Mouse (Mus musculus) C2C12 (cell line): ENCODE results near the gene Limch1. TPM values are rescaled to one million over a fixed set of nuclear protein-coding genes. Genes with fewer than 3 reads are reported as not detected.

Experiments
- H3K27me3 ChIP-seq: one replicate; pipeline ENCODE4 v1.6.1; 2011; ENCODE audit not compliant: control insufficient read depth, insufficient read depth, insufficient read length
- H3K36me3 ChIP-seq: one replicate; pipeline ENCODE4 v1.6.1; 2011; ENCODE audit not compliant: control insufficient read depth, insufficient read depth
- H3K4me3 ChIP-seq: one replicate; pipeline ENCODE4 v1.5.1; 2011; ENCODE audit warnings: mild to moderate bottlenecking, control low read depth; ENCODE audit not compliant: poor library complexity, insufficient read depth, severe bottlenecking
- H3K79me2 ChIP-seq: one replicate; pipeline ENCODE4 v1.6.1; 2011; ENCODE audit not compliant: control insufficient read depth, insufficient read depth
- H3K79me3 ChIP-seq: one replicate; pipeline ENCODE4 v1.6.1; 2011; ENCODE audit warnings: low read depth, control low read depth
- H3ac ChIP-seq: one replicate; pipeline ENCODE3; 2011; ENCODE audit warnings: low read depth; ENCODE audit not compliant: control insufficient read depth, insufficient read length
- CEBPB ChIP-seq: IDR thresholded peaks from one replicate; pipeline ENCODE4 v1.6.1; 2011; ENCODE audit warnings: low read depth, mild to moderate bottlenecking, control low read depth, moderate library complexity
- CTCF ChIP-seq: IDR thresholded peaks from one replicate; pipeline ENCODE4 v1.5.1; 2011; ENCODE audit not compliant: control insufficient read depth, insufficient read depth, insufficient read length
- FOSL1 ChIP-seq: IDR thresholded peaks from one replicate; pipeline ENCODE4 v1.8.0; 2011; ENCODE audit warnings: mild to moderate bottlenecking, low read length; ENCODE audit not compliant: poor library complexity, insufficient read depth, severe bottlenecking
- MAX ChIP-seq: IDR thresholded peaks from one replicate; pipeline ENCODE4 v1.6.1; 2011; ENCODE audit warnings: mild to moderate bottlenecking, control low read depth
- MYOD1 ChIP-seq: IDR thresholded peaks from one replicate; pipeline ENCODE4 v1.6.1; 2011; ENCODE audit warnings: low read depth; ENCODE audit not compliant: control insufficient read depth, insufficient read length
- MYOG ChIP-seq: IDR thresholded peaks from one replicate; pipeline ENCODE4 v1.6.1; 2011; ENCODE audit not compliant: control insufficient read depth, insufficient read length; ENCODE audit errors: extremely low read depth
- USF1 ChIP-seq: IDR thresholded peaks from one replicate; pipeline ENCODE4 v1.6.1; 2011; ENCODE audit warnings: low read depth, mild to moderate bottlenecking, control low read depth, moderate library complexity
- polyA plus RNA-seq: library from polyadenylated mRNA; unstranded; fragments of >200 nt; fragmentation: generic; extraction: Trizol; gene quantifications from one replicate; pipeline ENCODE4 v1.2.1, GENCODE M21; 2012; ENCODE audit warnings: missing spikeins

Gene Limch1
- polyA plus RNA-seq, 1 experiment = not detected

DNA sequence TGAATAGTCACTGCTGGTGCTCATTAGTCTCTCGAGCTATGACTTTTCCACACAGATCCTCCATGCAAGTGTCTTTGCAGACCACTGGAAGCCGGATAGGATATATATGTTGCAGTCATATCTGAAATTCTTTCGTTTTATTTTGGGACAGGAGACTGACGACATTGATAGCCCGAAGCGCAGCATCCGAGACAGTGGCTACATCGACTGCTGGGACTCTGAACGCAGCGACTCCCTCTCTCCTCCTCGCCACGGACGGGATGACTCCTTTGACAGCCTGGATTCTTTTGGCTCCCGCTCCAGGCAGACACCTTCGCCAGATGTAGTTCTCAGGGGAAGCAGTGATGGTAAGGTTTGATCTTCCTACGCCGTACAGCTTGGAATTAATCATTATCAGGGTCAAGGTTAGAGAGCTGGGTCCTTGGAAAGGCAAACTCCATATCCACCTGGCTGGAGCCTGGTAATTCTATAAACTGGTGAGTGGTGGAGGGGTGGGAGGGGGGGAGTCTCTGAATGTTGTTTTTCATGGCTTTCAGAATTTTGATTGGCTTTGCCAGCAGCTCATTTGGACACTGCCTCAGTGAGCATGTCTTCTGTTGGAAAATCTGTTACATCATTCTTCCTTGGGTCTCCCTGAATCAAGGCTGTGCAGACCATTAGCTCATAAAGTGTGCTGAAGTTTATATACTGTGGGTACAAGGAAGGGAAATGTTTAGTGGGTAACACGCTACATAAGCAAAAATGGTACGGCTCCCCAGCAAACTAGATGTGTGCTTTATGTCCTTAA is 223.5 kb downstream of the Limch1 start:
- Histone ChIP-seq H3K36me3 (no peaks in the 10 kb centered on the region), H3K27me3 (peaks cover 5% of the 10 kb centered on the region), H3K79me3 (no peaks in the 10 kb centered on the region), H3ac (no peak overlapping the region), H3K79me2 (no peaks in the 10 kb centered on the region), H3K4me3 (no peak overlapping the region)
- TF ChIP-seq FOSL1 (no peak), CEBPB (no peak), USF1 (no peak), MYOD1 (no peak), MYOG (no peak), CTCF (no peak), MAX (no peak)

GRCm38 (mm10) chr5:66975621-66976020 is 230.0 kb downstream of the Limch1 start:
- Histone ChIP-seq H3K4me3 (no peak overlapping the region), H3K27me3 (peaks cover 7% of the 10 kb centered on the region), H3K36me3 (no peaks in the 10 kb centered on the region), H3K79me2 (no peaks in the 10 kb centered on the region), H3K79me3 (no peaks in the 10 kb centered on the region), H3ac (no peak overlapping the region)
- TF ChIP-seq MYOD1 = no peak
- TF ChIP-seq MAX = no peak
- no peak for TF ChIP-seq FOSL1
- no peak for TF ChIP-seq CTCF

DNA sequence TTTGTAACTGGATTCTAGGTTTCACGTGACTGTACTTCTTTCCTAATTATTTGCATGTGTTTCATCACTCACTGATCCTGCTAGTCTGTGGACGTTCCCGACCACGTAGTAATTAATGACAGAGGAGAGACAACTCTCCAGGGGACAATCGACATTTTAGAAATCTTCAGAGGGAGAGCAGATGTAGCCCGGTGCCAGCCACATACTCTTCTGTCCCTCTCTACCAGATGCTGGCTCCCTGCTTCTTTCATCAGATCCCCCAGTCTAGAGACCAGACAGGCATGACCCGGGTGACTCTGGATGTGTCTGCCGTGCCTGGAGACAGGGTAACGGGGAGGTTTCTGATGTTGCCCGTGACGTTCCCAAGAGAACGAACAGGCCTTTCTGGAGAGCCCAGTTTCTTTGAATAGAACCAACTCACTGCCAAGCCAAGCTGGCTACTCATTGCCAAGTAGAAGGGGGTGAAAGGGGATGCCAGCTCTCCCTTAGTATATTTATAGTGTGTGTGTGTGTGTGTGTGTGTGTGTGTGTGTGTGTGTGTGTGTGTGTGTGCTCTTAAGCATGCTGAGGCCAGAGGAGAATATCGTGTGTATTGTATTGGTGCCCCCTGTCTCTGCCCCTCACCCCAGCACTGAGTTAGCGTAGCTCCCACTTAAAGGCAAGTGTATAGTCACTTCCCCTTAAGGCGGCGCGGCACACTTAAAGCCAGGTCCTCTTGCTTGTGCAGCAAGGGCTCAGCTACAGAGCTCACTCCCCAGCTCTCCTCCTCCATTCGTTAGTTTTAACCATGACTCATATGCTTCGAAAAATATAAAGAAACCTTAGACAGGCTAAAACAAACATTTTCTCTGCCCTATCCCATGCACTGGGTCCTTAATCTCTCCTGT is 233.9 kb downstream of the Limch1 start:
- TF ChIP-seq FOSL1 = no peak
- no peak for TF ChIP-seq USF1
- TF ChIP-seq MYOG = no peak
- TF ChIP-seq MAX = no peak
- no peak for TF ChIP-seq CEBPB
- H3K79me3 ChIP-seq = no peaks in the 10 kb centered on the region
- no peak overlapping the region for H3ac ChIP-seq
- peaks cover 12% of the 10 kb centered on the region for H3K27me3 ChIP-seq
- H3K79me2 ChIP-seq = no peaks in the 10 kb centered on the region
- no peak overlapping the region for H3K4me3 ChIP-seq
- no peaks in the 10 kb centered on the region for H3K36me3 ChIP-seq

- Histone ChIP-seq H3ac (no peak overlapping the region), H3K79me3 (no peaks in the 10 kb centered on the region), H3K27me3 (peaks cover 8% of the 10 kb centered on the region), H3K79me2 (no peaks in the 10 kb centered on the region), H3K4me3 (no peak overlapping the region), H3K36me3 (no peaks in the 10 kb centered on the region)
- TF ChIP-seq CTCF (no peak), CEBPB (no peak), FOSL1 (no peak), MYOD1 (no peak), USF1 (no peak), MAX (no peak), MYOG (no peak)
These were observed 235.2 kb downstream of the Limch1 start for GRCm38 (mm10) chr5:66980862-66981261.

- H3K79me3 ChIP-seq = no peaks in the 10 kb centered on the region
- H3K4me3 ChIP-seq = no peak overlapping the region
- H3K79me2 ChIP-seq = no peaks in the 10 kb centered on the region
- H3K27me3 ChIP-seq = peaks cover 6% of the 10 kb centered on the region
- no peaks in the 10 kb centered on the region for H3K36me3 ChIP-seq
- no peak overlapping the region for H3ac ChIP-seq
- TF ChIP-seq FOSL1 = no peak
- TF ChIP-seq USF1 = no peak
- TF ChIP-seq MYOG = no peak
- TF ChIP-seq CEBPB = no peak
- TF ChIP-seq MAX = no peak
- TF ChIP-seq MYOD1 = no peak
- no peak for TF ChIP-seq CTCF
These were observed 237.5 kb downstream of the Limch1 start for GRCm38 (mm10) chr5:66983104-66983503.

- Histone ChIP-seq H3K4me3 (no peak overlapping the region), H3K27me3 (peaks cover 12% of the 10 kb centered on the region), H3K36me3 (no peaks in the 10 kb centered on the region), H3K79me2 (no peaks in the 10 kb centered on the region), H3ac (no peak overlapping the region), H3K79me3 (no peaks in the 10 kb centered on the region)
- no peak for TF ChIP-seq CTCF
- TF ChIP-seq MYOD1 = no peak
- TF ChIP-seq CEBPB = no peak
- no peak for TF ChIP-seq MAX
These were observed 243.3 kb downstream of the Limch1 start for GRCm38 (mm10) chr5:66988926-66989325.
